Mouse (Mus musculus) MEL (cell line): Measurements from ENCODE around the gene Gusb.

ENCODE experiments used
- CTCF ChIP-seq, 3 experiments: IDR thresholded peaks in 2 of 3; conservative IDR thresholded peaks in 1 of 3; 2 replicates each; pipeline ENCODE4 v1.5.1; 2011 to 2012; ENCODE audit warnings: low read length in 3 of 3, low read depth in 2 of 3, mild to moderate bottlenecking in 2 of 3, improper control_type of control experiment in 1 of 3, inconsistent platforms in 1 of 3, mixed read lengths in 1 of 3, moderate library complexity in 1 of 3; ENCODE audit not compliant: control insufficient read depth in 1 of 3, insufficient read depth in 1 of 3, poor library complexity in 1 of 3, severe bottlenecking in 1 of 3
- POLR2A ChIP-seq, 2 experiments: IDR thresholded peaks; 2 replicates each; pipeline ENCODE4 v1.6.1; 2011 to 2012; ENCODE audit warnings: low read length in 2 of 2, mild to moderate bottlenecking in 2 of 2, control low read depth in 1 of 2, improper control_type of control experiment in 1 of 2, low read depth in 1 of 2, moderate library complexity in 1 of 2; ENCODE audit not compliant: control insufficient read depth in 1 of 2, insufficient read depth in 1 of 2, poor library complexity in 1 of 2

- TF ChIP-seq CTCF (IDR thresholded peaks at IDR 0.05 in 2 of 3, conservative IDR thresholded peaks at IDR 0.05 in 1 of 3; ENCODE audit: control insufficient read depth in 1 of 3, insufficient read depth in 1 of 3, low read depth in 2 of 3, low read length in 3 of 3, poor library complexity in 1 of 3, severe bottlenecking in 1 of 3) (no peak), POLR2A (IDR thresholded peaks at IDR 0.05; ENCODE audit: control insufficient read depth in 1 of 2, insufficient read depth in 1 of 2, low read depth in 1 of 2, low read length in 2 of 2, poor library complexity in 1 of 2) (no peak)
These were observed 2.1 kb downstream of the Gusb start for GRCm38 (mm10) chr5:130000735-130001134.
